Mouse (Mus musculus): ENCODE results near the gene Slc22a20.

The Slc22a20 gene

DNA sequence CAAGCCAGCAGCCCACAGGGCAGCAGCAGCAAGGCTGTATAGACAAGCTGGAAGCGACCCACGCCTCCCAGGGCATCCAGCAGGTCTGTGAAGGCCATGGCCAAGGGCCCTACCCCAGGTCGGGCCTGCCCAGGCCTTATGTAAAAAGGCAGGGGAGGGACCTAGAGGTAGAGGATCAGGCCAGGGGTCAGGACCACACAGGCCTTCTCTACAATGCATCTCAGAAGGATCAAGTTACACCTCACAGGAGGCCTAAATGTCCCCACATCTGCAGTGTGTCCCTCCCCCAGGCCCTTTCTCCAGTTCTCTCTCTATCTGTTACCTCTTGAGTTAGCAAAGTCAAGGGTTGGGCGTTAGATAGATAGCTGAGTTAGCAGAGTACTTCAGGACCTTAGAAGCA, at the start of gene Slc22a20:
Slc22a20 (minus strand) TSS at position 101 of the 400 bp plus-strand sequence.
- DNase-seq, result no peak

- no peak for DNase-seq
Measured at GRCm38 (mm10) chr19:6030520-6031280, 44.8 kb upstream of the Slc22a20 start.

DNA sequence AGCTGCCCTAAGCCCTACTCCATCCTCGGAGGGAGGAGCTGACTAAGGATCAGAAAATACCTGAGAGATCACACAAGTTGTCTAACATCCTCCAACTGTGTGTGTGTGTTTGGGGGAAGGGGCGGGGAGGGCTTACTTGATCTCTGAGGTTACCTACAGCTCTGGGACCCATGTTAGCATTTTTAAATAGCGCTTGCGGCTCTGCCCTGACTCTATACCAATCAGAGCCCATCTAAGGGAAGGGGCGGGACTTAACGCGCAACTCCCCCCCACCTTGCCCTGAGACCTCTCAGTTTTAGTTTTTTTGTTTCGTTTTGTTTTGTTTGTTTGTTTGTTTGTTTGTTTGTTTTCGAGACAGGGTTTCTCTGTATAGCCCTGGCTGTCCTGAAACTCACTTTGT, 43.5 kb upstream of the Slc22a20 start:
- DNase-seq, result no peak

- DNase-seq, result no peak
Measured at GRCm38 (mm10) chr19:6028991-6029390, 43.0 kb upstream of the Slc22a20 start.

GRCm38 (mm10) chr19:6023930-6024329, 38.0 kb upstream of the Slc22a20 start:
- DNase-seq, result no peak

DNA sequence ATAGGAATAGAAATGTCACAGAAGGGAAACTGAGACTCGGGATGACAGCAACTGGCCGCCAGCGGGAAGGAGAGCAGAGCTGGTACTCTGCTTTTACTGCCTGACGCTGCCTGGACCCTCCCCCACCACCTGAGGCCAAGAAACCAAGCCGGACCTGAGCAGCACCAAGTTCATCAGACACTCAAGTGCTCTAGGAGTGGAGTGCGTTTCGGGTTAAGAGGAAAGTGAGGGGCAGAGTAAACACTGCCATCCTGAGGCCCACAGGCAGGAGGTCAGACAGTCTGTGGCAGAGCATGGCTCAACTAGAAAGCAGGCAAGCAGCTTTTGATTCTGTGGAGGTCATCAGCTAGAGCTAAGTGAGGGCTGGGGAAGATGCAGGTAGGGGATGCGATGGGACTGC, 37.1 kb upstream of the Slc22a20 start:
- DNase-seq, result no peak

DNA sequence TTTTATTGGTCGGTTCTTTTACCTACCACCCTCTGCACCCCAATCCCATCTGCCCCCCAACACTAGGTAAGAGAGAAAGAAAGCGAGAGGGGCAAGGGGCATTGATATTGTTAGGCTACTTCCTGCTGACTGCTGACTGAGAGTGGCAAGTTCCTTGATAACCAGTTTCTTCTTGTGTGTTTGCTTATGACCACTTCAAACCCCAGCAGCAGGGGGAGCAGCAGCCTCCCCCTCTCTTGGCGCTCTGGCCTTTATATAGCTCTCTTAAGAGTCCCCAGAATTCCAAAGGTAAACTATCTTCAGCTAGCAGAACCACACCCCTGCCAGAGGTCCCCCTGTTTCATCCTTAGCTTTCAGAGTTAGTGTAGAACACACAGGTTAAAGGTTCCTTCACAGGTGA, 34.3 kb upstream of the Slc22a20 start:
- DNase-seq, result no peak

GRCm38 (mm10) chr19:6018142-6019089, 32.5 kb upstream of the Slc22a20 start:
- peak; percentile 84 for DNase-seq

GRCm38 (mm10) chr19:6016532-6016931, 30.6 kb upstream of the Slc22a20 start:
- DNase-seq, result no peak

GRCm38 (mm10) chr19:6015511-6016315, 29.8 kb upstream of the Slc22a20 start, which contains the start of gene Capn1:
Gene Capn1, minus strand, starts transcription at chr19:6015897.
- peak; percentile 62 for DNase-seq

DNA sequence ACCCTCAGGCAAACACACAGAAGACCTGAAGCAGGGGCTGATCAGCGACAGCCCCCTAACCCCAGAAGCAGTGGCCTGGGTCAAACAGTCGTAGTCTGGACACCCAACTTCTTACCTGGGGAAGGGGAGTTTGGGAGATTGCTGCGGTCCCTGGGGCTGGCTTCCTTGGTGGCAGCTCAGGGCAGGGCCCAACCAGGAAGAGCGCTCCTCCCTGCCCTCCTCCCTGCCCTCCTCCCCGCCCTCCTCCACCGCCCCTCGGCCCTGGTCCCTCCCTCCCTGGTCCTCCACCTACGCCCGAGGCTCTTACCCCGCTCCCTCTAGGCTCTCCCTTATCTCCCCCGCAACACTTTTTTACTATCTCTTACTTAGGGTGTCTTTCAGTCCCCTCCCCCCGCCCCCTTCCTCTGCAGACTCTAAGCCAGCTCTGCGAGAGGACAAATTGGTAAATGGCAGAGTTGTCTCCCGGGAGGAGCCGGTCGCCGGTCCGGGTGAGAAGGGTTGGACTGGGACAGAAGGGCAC, 29.1 kb upstream of the Slc22a20 start:
- DNase-seq, result peak; percentile 35

- no peak for DNase-seq
Measured at GRCm38 (mm10) chr19:6013691-6014090, 27.7 kb upstream of the Slc22a20 start.

- no peak for DNase-seq
Measured at GRCm38 (mm10) chr19:6009137-6009536, 23.2 kb upstream of the Slc22a20 start.

DNA sequence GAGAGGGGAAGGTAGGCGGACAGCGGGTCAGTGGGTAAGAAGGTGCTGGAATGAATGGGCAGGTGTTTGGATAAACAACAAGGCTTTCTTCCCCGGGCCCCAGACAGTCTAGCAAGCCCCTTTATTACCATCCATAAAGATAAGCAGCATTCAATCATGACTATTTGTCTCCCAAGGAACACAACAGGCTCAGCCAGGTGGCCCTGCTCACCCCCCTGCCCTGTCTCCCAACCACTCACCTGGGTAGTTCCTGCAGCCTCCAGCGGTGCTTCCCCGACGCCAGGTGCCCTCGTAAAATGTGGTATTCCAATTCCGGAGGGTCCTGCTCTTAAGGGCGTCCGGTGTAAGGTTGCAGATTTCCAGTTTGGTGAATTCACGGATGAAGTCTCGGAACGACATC, 21.1 kb upstream of the Slc22a20 start:
- no peak for DNase-seq

- DNase-seq, result no peak
Measured at GRCm38 (mm10) chr19:6005541-6005940, 19.6 kb upstream of the Slc22a20 start.

GRCm38 (mm10) chr19:5999969-6000368, 14.0 kb upstream of the Slc22a20 start:
- DNase-seq, result no peak

GRCm38 (mm10) chr19:5998180-5998579, 12.2 kb upstream of the Slc22a20 start:
- no peak for DNase-seq

GRCm38 (mm10) chr19:5994711-5995110, 8.8 kb upstream of the Slc22a20 start:
- DNase-seq, result no peak

- no peak for DNase-seq
Measured at GRCm38 (mm10) chr19:5992012-5992411, 6.1 kb upstream of the Slc22a20 start.

GRCm38 (mm10) chr19:5991467-5991866, 5.5 kb upstream of the Slc22a20 start:
- no peak for DNase-seq

GRCm38 (mm10) chr19:5990921-5991320, 5.0 kb upstream of the Slc22a20 start:
- DNase-seq, result no peak

- no peak for DNase-seq
Measured at GRCm38 (mm10) chr19:5990033-5990432, 4.1 kb upstream of the Slc22a20 start.

DNA sequence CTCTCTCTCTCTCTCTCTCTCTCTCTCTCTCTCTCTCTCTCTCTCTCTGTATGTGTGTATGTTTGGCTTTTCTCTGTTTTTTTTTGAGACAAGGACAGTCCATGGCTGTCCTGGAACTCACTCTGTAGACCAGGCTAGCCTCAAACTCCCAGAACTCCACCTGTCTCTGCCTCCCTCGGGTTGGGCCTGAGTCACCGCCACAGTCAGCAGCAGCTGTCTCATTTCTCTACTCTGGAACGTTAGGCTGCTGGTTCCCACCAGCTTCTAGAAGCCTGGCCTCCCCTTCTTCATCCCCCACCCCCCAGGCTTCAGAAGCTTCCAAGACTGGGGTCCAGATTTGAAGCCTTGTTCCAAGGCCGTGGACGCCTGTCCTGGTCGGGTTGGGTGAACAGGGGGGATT, 3.6 kb upstream of the Slc22a20 start:
- no peak for DNase-seq
